Mouse (Mus musculus): ENCODE data around the gene Atp5g3. TPM values are rescaled to one million over a fixed set of nuclear protein-coding genes. Genes with fewer than 3 reads are reported as not detected.
A peak's percentile ranks its signal among the peaks of the same experiment; 100 is the strongest.
"Not testable (repeated sequence)": the region's sequence is repeated elsewhere in the genome, so short reads cannot be mapped to it uniquely, and the experiment has no call there.

The Atp5g3 gene
- polyA plus RNA-seq, 1 experiment = 656 TPM

- not testable (repeated sequence) for DNase-seq (ENCODE audit: low read depth)
Measured at GRCm38 (mm10) chr2:73896919-73897318, 14.2 kb downstream of the Atp5g3 start.

- no peak for DNase-seq (ENCODE audit: low read depth)
Measured at GRCm38 (mm10) chr2:73893473-73894270, 17.5 kb downstream of the Atp5g3 start.

- peak; percentile 90 for DNase-seq (ENCODE audit: low read depth)
Measured at GRCm38 (mm10) chr2:73892464-73893296, 18.4 kb downstream of the Atp5g3 start, which contains the start of gene Atf2. TSS of gene Atf2 (minus strand) at chr2:73892639.

- no peak for DNase-seq (ENCODE audit: low read depth)
Measured at GRCm38 (mm10) chr2:73891701-73892463, 19.2 kb downstream of the Atp5g3 start.

GRCm38 (mm10) chr2:73885997-73886396, 25.1 kb downstream of the Atp5g3 start:
- no peak for DNase-seq (ENCODE audit: low read depth)

GRCm38 (mm10) chr2:73877891-73878290, 33.2 kb downstream of the Atp5g3 start:
- no peak for DNase-seq (ENCODE audit: low read depth)

- peak; percentile 5 for DNase-seq (ENCODE audit: low read depth)
Measured at GRCm38 (mm10) chr2:73867764-73868487, 43.2 kb downstream of the Atp5g3 start.

GRCm38 (mm10) chr2:73860046-73860624, 51.0 kb downstream of the Atp5g3 start:
- DNase-seq (ENCODE audit: low read depth) = no peak

Other genes starting within 250 kb of the Atp5g3 start
- 17.8 and 18.1 TPM in 2 replicates for gene Chn1, start 136.0 kb downstream of the Atp5g3 start, polyA plus RNA-seq (2012; rRNA removed)
- 12.1 and 14.9 TPM in 2 replicates for gene Atf2, start 18.7 kb downstream of the Atp5g3 start, polyA plus RNA-seq (2012; rRNA removed)

All from gonadal fat pad, adult 2 months (tissue).